Mouse (Mus musculus): ENCODE measurements around the gene Gtf2f1. TPM values are rescaled to one million over a fixed set of nuclear protein-coding genes. Genes with fewer than 3 reads are reported as not detected.

Gtf2f1 gene
- polyA plus RNA-seq, 1 experiment, result 29.1 TPM

DNA sequence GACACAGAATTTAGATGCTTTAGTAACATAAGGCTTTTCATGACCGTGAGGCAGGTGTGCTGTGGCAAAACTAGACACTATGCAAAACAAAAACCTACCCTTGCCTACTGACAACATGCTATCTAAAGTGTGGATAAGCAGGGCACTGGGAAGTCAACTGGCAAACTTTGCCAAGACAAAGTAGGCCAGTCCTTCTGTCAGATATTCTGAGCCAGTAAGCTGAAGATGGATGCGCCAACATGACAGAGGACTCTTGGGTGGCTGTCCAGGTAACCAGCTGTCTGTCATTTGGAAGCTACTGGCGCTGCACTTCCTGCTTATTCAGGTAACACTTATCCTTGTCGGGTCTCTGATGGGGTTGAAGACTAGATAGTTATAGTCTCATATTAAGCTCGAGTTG is 41.0 kb downstream of the Gtf2f1 start:
- H3K4me1 ChIP-seq (ENCODE audit: control insufficient read depth, insufficient read depth, insufficient read length, low read length), result no peaks in the 10 kb centered on the region
- H3K4me3 ChIP-seq (ENCODE audit: insufficient read depth, low read depth, low read length), result no peak overlapping the region
- H3K27ac ChIP-seq (replicated peaks; ENCODE audit: low read depth, low read length), result no peak overlapping the region

- H3K27ac ChIP-seq (replicated peaks; ENCODE audit: low read depth, low read length), result no peak overlapping the region
- H3K4me3 ChIP-seq (ENCODE audit: insufficient read depth, low read depth, low read length), result no peak overlapping the region
- H3K4me1 ChIP-seq (ENCODE audit: control insufficient read depth, insufficient read depth, insufficient read length, low read length), result no peaks in the 10 kb centered on the region
Measured at GRCm38 (mm10) chr17:56969321-56969720, 41.8 kb downstream of the Gtf2f1 start.

DNA sequence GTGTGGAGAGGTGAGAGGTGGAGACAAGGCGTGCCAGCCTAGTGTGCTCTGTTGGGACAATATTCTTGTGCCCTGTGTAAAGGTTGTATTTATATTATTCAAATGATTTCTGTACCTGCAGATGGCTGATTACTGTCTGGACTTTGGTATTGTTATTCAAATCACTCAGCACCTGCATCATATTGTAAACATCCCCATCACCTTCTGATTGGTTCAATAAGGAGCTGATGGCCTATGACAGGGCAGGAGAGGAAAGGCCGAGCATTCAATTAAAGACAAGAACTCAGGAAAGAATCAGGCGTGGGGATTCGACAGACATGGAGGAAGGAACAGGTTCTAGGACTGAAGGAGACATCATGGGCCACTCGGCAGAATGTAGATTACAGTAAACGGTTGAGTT is 47.4 kb downstream of the Gtf2f1 start:
- no peak overlapping the region for H3K4me3 ChIP-seq (ENCODE audit: insufficient read depth, low read depth, low read length)
- no peaks in the 10 kb centered on the region for H3K4me1 ChIP-seq (ENCODE audit: control insufficient read depth, insufficient read depth, insufficient read length, low read length)
- H3K27ac ChIP-seq (replicated peaks; ENCODE audit: low read depth, low read length), result no peak overlapping the region

- Histone ChIP-seq H3K4me1 (ENCODE audit: control insufficient read depth, insufficient read depth, insufficient read length, low read length) (no peaks in the 10 kb centered on the region), H3K4me3 (ENCODE audit: insufficient read depth, low read depth, low read length) (no peak overlapping the region)
Measured at GRCm38 (mm10) chr17:56962642-56963405, 48.3 kb downstream of the Gtf2f1 start.

DNA sequence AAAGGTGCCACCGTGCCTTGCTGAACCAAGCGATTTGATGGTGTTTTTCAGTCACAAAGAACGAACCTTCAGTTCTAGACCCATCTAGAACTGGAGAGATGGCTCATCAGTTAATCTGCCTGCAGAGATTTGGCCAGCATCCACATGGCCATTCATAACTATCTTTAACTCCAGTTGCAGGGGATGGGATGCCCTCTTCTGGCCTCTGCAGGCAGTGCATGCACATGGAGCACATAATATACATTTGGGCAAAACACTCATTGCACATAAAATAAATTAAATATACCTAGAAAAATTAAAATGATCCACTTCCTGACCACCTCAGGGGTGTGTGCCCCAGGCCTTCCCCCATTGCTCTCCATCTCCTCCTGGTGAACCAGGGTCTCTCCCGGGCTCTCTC is 49.2 kb downstream of the Gtf2f1 start:
- no peak overlapping the region for H3K27ac ChIP-seq (replicated peaks; ENCODE audit: low read depth, low read length)
- H3K4me3 ChIP-seq (ENCODE audit: insufficient read depth, low read depth, low read length), result no peak overlapping the region
- no peaks in the 10 kb centered on the region for H3K4me1 ChIP-seq (ENCODE audit: control insufficient read depth, insufficient read depth, insufficient read length, low read length)

More at GRCm38 (mm10) chr17:56962642-56963405, 48.3 kb downstream of the Gtf2f1 start:
- no peak overlapping the region for H3K27ac ChIP-seq (replicated peaks; ENCODE audit: low read depth, low read length)

- Histone ChIP-seq H3K4me3 (ENCODE audit: insufficient read depth, low read depth, low read length) (no peak overlapping the region), H3K27ac (replicated peaks; ENCODE audit: low read depth, low read length) (no peak overlapping the region), H3K4me1 (ENCODE audit: control insufficient read depth, insufficient read depth, insufficient read length, low read length) (no peaks in the 10 kb centered on the region)
Measured at GRCm38 (mm10) chr17:56958667-56959066, 52.4 kb downstream of the Gtf2f1 start.

DNA sequence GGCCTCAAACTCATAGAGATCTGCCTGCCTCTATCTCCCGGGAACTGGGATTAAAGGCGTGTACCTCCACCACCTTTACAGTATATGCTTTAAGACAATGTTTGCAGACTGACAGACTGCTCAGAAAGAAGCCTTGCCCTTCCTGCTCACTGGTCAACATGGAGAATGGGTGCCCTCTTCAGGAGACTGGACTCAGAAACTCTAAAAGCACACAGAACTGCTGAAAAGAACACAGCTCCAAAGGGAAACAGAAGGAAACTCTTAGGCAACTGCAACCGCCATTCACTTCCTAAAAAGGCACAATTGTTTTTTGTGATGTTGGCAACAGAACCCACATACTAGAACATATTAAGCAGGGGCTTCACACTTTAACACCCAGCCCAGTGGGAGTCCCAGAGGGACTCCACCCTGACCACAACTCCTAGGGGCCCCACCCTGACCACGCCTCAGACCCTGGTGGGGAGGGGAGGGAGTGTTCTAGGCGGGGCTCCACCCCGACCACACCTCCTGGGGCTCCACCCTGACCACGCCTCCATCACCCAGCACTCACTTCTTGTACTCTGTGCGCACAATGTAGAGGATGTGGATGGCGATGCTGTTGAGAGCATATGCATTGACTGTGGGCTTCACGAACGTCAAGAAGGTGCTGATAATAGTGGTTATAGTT is 53.2 kb downstream of the Gtf2f1 start:
- no peak overlapping the region for H3K27ac ChIP-seq (replicated peaks; ENCODE audit: low read depth, low read length)
- H3K4me1 ChIP-seq (ENCODE audit: control insufficient read depth, insufficient read depth, insufficient read length, low read length), result no peaks in the 10 kb centered on the region
- H3K4me3 ChIP-seq (ENCODE audit: insufficient read depth, low read depth, low read length), result no peak overlapping the region

DNA sequence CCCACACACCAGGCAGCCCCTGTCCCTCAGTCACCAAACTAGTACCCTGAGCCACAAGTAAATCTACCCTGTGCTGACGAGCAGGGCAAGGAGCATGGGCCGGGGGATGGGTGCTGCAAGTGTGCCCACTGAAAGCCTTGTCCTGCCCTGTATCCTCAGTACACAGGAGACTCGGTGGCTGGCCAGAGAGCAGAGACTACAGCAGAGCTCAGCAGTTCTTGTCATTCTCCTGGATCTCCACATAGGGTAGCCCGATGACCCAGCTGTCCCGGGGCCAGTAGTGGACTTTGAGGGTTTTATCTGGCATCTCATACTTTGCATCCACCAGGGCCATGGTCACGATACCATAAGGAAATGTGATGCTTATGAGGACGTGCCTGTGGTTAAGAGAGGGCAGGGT is 56.2 kb downstream of the Gtf2f1 start:
- no peaks in the 10 kb centered on the region for H3K4me1 ChIP-seq (ENCODE audit: control insufficient read depth, insufficient read depth, insufficient read length, low read length)
- H3K4me3 ChIP-seq (ENCODE audit: insufficient read depth, low read depth, low read length), result no peak overlapping the region
- no peak overlapping the region for H3K27ac ChIP-seq (replicated peaks; ENCODE audit: low read depth, low read length)

Other genes starting within 250 kb of the Gtf2f1 start
- gene Dus3l, start 246.5 kb downstream of the Gtf2f1 start, polyA plus RNA-seq (2012; ENCODE audit: insufficient read depth, insufficient read length, missing spikeins), result 4.6 and 13.1 TPM in 2 replicates
- not detected in 2 replicates for gene Prr22, start 241.0 kb downstream of the Gtf2f1 start, polyA plus RNA-seq (2012; ENCODE audit: insufficient read depth, insufficient read length, missing spikeins)
- gene Rfx2, start 180.3 kb downstream of the Gtf2f1 start, polyA plus RNA-seq (2012; ENCODE audit: insufficient read depth, insufficient read length, missing spikeins), result 2.5 and 3.0 TPM in 2 replicates
- not detected in 2 replicates for gene Acsbg2, start 136.8 kb downstream of the Gtf2f1 start, polyA plus RNA-seq (2012; ENCODE audit: insufficient read depth, insufficient read length, missing spikeins)
- not detected in 2 replicates for gene 1700061G19Rik, start 135.8 kb downstream of the Gtf2f1 start, polyA plus RNA-seq (2012; ENCODE audit: insufficient read depth, insufficient read length, missing spikeins)
- gene Mllt1, start 75.9 kb downstream of the Gtf2f1 start, polyA plus RNA-seq (2012; ENCODE audit: insufficient read depth, insufficient read length, missing spikeins), result 9.9 and 14.9 TPM in 2 replicates
- gene Acer1, start 29.2 kb downstream of the Gtf2f1 start, polyA plus RNA-seq (2012; ENCODE audit: insufficient read depth, insufficient read length, missing spikeins), result not detected in 2 replicates
- gene Clpp, start 21.0 kb downstream of the Gtf2f1 start, polyA plus RNA-seq (2012; ENCODE audit: insufficient read depth, insufficient read length, missing spikeins), result 175 and 196 TPM in 2 replicates
- 57.4 and 68.7 TPM in 2 replicates for gene Alkbh7, start 13.9 kb downstream of the Gtf2f1 start, polyA plus RNA-seq (2012; ENCODE audit: insufficient read depth, insufficient read length, missing spikeins)
- gene Pspn, start 11.3 kb downstream of the Gtf2f1 start, polyA plus RNA-seq (2012; ENCODE audit: insufficient read depth, insufficient read length, missing spikeins), result not detected in 2 replicates
- not detected in 2 replicates for gene Gm17949, start 181 bp upstream of the Gtf2f1 start, polyA plus RNA-seq (2012; ENCODE audit: insufficient read depth, insufficient read length, missing spikeins)
- 18.7 and 21.7 TPM in 2 replicates for gene Khsrp, start 20.2 kb upstream of the Gtf2f1 start, polyA plus RNA-seq (2012; ENCODE audit: insufficient read depth, insufficient read length, missing spikeins)
- gene Slc25a41, start 30.4 kb upstream of the Gtf2f1 start, polyA plus RNA-seq (2012; ENCODE audit: insufficient read depth, insufficient read length, missing spikeins), result not detected in 2 replicates
- gene Crb3, start 47.8 kb upstream of the Gtf2f1 start, polyA plus RNA-seq (2012; ENCODE audit: insufficient read depth, insufficient read length, missing spikeins), result not detected in 2 replicates
- 107 and 161 TPM in 2 replicates for gene Slc25a23, start 48.6 kb upstream of the Gtf2f1 start, polyA plus RNA-seq (2012; ENCODE audit: insufficient read depth, insufficient read length, missing spikeins)
- gene Dennd1c, start 67.2 kb upstream of the Gtf2f1 start, polyA plus RNA-seq (2012; ENCODE audit: insufficient read depth, insufficient read length, missing spikeins), result 1.3 and 4.3 TPM in 2 replicates
- gene Tubb4a, start 76.5 kb upstream of the Gtf2f1 start, polyA plus RNA-seq (2012; ENCODE audit: insufficient read depth, insufficient read length, missing spikeins), result 2.4 and 2.9 TPM in 2 replicates
- gene Tnfsf9, start 94.0 kb upstream of the Gtf2f1 start, polyA plus RNA-seq (2012; ENCODE audit: insufficient read depth, insufficient read length, missing spikeins), result 0.79 TPM in 1 of 2 replicates, not detected in the other
- gene Cd70, start 138.5 kb upstream of the Gtf2f1 start, polyA plus RNA-seq (2012; ENCODE audit: insufficient read depth, insufficient read length, missing spikeins), result not detected in 2 replicates
- not detected in 2 replicates for gene Tnfsf14, start 182.9 kb upstream of the Gtf2f1 start, polyA plus RNA-seq (2012; ENCODE audit: insufficient read depth, insufficient read length, missing spikeins)
- gene C3, start 216.8 kb upstream of the Gtf2f1 start, polyA plus RNA-seq (2012; ENCODE audit: insufficient read depth, insufficient read length, missing spikeins), result 266 and 361 TPM in 2 replicates
- gene Gpr108, start 237.2 kb upstream of the Gtf2f1 start, polyA plus RNA-seq (2012; ENCODE audit: insufficient read depth, insufficient read length, missing spikeins), result 36.4 and 36.6 TPM in 2 replicates
- 20.4 and 30.0 TPM in 2 replicates for gene Trip10, start 238.2 kb upstream of the Gtf2f1 start, polyA plus RNA-seq (2012; ENCODE audit: insufficient read depth, insufficient read length, missing spikeins)